Mouse (Mus musculus): ENCODE data around the gene Tgfbr3l. TPM values are rescaled to one million over a fixed set of nuclear protein-coding genes. Genes with fewer than 3 reads are reported as not detected.

Gene Tgfbr3l
- total RNA-seq, 1 experiment = 1.1 TPM

DNA sequence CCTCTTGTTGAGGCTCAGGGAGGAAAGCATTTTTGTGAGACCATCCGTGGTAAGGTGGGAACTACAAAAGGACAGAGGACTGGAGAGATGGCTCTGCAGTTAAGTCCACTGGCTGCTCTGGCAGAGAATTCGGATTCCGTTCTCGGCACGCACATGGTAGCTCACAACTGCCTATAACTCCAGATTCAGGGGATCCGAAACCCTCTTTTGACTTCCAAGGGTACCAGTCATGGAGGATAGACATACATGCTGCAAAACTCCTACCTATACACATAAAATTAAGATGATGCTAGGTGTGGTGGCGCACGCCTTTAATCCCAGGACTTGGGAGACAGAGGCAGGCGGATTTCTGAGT is 28.1 kb downstream of the Tgfbr3l start:
- Histone ChIP-seq H3K9me3 (ENCODE audit: control insufficient read depth, insufficient read depth, low read depth, low read length) (no peaks in the 10 kb centered on the region), H3K27ac (ENCODE audit: insufficient read depth, low read depth, low read length, poor library complexity, severe bottlenecking) (no peak overlapping the region), H3K36me3 (ENCODE audit: control insufficient read depth, insufficient read depth, low read length, poor library complexity, severe bottlenecking) (peaks cover 10% of the 10 kb centered on the region), H3K4me1 (ENCODE audit: control insufficient read depth in 2 of 2, insufficient read depth in 2 of 2, low read length in 2 of 2, poor library complexity in 1 of 2) (peaks cover 0 to 5% of the 10 kb centered on the region in 2 experiments; a peak in 2 of 4 replicates), H3K9ac (ENCODE audit: insufficient read depth, low read depth, low read length, poor library complexity, severe bottlenecking) (peak overlapping the region; percentile 80), H3K4me3 (ENCODE audit: insufficient read depth in 1 of 2, low read depth in 1 of 2, low read length in 2 of 2, poor library complexity in 1 of 2, severe bottlenecking in 1 of 2) (peak overlapping the region; percentile 84 to 92)
- TF ChIP-seq HCFC1 (IDR thresholded peaks at IDR 0.05; ENCODE audit: borderline replicate concordance, insufficient read depth, low read length) (no peak), ZC3H11A (IDR thresholded peaks at IDR 0.05; ENCODE audit: borderline replicate concordance, low read depth, low read length) (no peak), ZNF384 (IDR thresholded peaks at IDR 0.05; ENCODE audit: low read depth, low read length) (no peak), CHD2 (IDR thresholded peaks at IDR 0.05; ENCODE audit: low read depth, low read length) (no peak), MAFK (IDR thresholded peaks at IDR 0.05; ENCODE audit: insufficient read depth, low read depth, low read length) (no peak)
- in situ Hi-C loops (cut with MboI; ENCODE audit: low sequenced_read_pairs in 2 of 2, unreplicated experiment in 2 of 2) = no loop called here
- no peak for DNase-seq (ENCODE audit: low read depth, low spot score)

DNA sequence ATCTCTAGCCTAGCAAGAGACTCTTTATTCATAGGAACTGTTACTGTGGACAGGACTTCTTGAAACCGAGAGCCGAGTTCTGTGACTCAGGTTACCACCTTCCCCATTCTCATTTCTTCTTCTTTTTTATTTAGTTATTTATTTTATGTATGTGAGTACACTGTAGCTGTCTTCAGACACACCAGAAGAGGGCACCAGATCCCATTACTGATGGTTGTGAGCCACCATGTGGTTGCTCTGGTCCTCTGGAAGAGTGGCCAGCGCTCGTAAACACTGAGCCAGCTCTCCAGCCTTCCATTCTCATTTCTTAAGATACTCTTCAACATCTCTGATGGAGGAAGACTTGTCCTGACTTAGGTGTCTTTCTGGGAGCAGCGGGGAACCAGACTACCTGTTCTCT is 44.7 kb downstream of the Tgfbr3l start:
- no peak overlapping the region for H3K27ac ChIP-seq (ENCODE audit: insufficient read depth, low read depth, low read length, poor library complexity, severe bottlenecking)
- no peaks in the 10 kb centered on the region for H3K9me3 ChIP-seq (ENCODE audit: control insufficient read depth, insufficient read depth, low read depth, low read length)
- in situ Hi-C loops (cut with MboI; ENCODE audit: low sequenced_read_pairs in 2 of 2, unreplicated experiment in 2 of 2) = no loop called here
- no peak for DNase-seq (ENCODE audit: low read depth, low spot score)
- TF ChIP-seq MAFK (IDR thresholded peaks at IDR 0.05; ENCODE audit: insufficient read depth, low read depth, low read length) (no peak), HCFC1 (IDR thresholded peaks at IDR 0.05; ENCODE audit: borderline replicate concordance, insufficient read depth, low read length) (no peak), ZNF384 (IDR thresholded peaks at IDR 0.05; ENCODE audit: low read depth, low read length) (no peak), CHD2 (IDR thresholded peaks at IDR 0.05; ENCODE audit: low read depth, low read length) (no peak), ZC3H11A (IDR thresholded peaks at IDR 0.05; ENCODE audit: borderline replicate concordance, low read depth, low read length) (no peak)
- H3K4me3 ChIP-seq (ENCODE audit: insufficient read depth in 1 of 2, low read depth in 1 of 2, low read length in 2 of 2, poor library complexity in 1 of 2, severe bottlenecking in 1 of 2) = no peak overlapping the region
- peaks cover 26% of the 10 kb centered on the region for H3K36me3 ChIP-seq (ENCODE audit: control insufficient read depth, insufficient read depth, low read length, poor library complexity, severe bottlenecking)
- peaks cover 2% of the 10 kb centered on the region in 2 experiments; a peak in 1 of 4 replicates for H3K4me1 ChIP-seq (ENCODE audit: control insufficient read depth in 2 of 2, insufficient read depth in 2 of 2, low read length in 2 of 2, poor library complexity in 1 of 2)
- H3K9ac ChIP-seq (ENCODE audit: insufficient read depth, low read depth, low read length, poor library complexity, severe bottlenecking) = no peak overlapping the region

DNA sequence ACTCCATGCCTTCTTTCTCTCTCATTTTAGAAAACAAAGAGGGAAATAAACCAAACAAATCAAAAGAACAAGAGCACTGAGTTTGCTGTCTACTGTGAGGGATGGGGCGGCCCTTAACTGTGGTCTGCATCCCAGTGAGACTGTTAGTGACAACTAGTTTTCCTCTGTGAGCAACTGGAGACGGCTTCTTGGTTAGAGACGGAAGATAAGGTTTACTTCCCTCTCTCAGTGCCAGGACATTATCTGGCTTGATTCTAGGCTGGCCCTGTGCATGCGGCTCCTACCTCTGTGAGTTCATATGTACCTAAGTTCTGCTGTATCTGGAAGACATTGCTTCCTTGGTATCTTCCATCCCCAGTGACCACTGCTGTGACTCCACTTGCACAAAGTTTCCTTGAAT is 49.8 kb downstream of the Tgfbr3l start:
- in situ Hi-C loops (cut with MboI; ENCODE audit: low sequenced_read_pairs in 2 of 2, unreplicated experiment in 2 of 2) = no loop called here
- DNase-seq (ENCODE audit: low read depth, low spot score) = no peak

More for the DNA sequence above, 49.8 kb downstream of the Tgfbr3l start:
- Histone ChIP-seq H3K4me3 (ENCODE audit: insufficient read depth in 1 of 2, low read depth in 1 of 2, low read length in 2 of 2, poor library complexity in 1 of 2, severe bottlenecking in 1 of 2) (no peak overlapping the region), H3K36me3 (ENCODE audit: control insufficient read depth, insufficient read depth, low read length, poor library complexity, severe bottlenecking) (peaks cover 47% of the 10 kb centered on the region), H3K9ac (ENCODE audit: insufficient read depth, low read depth, low read length, poor library complexity, severe bottlenecking) (no peak overlapping the region), H3K27ac (ENCODE audit: insufficient read depth, low read depth, low read length, poor library complexity, severe bottlenecking) (no peak overlapping the region), H3K9me3 (ENCODE audit: control insufficient read depth, insufficient read depth, low read depth, low read length) (no peaks in the 10 kb centered on the region), H3K4me1 (ENCODE audit: control insufficient read depth in 2 of 2, insufficient read depth in 2 of 2, low read length in 2 of 2, poor library complexity in 1 of 2) (peaks cover 0 to 1% of the 10 kb centered on the region in 2 experiments; a peak in 1 of 4 replicates)
- TF ChIP-seq CHD2 (IDR thresholded peaks at IDR 0.05; ENCODE audit: low read depth, low read length) (no peak), HCFC1 (IDR thresholded peaks at IDR 0.05; ENCODE audit: borderline replicate concordance, insufficient read depth, low read length) (no peak), ZNF384 (IDR thresholded peaks at IDR 0.05; ENCODE audit: low read depth, low read length) (no peak), MAFK (IDR thresholded peaks at IDR 0.05; ENCODE audit: insufficient read depth, low read depth, low read length) (no peak), ZC3H11A (IDR thresholded peaks at IDR 0.05; ENCODE audit: borderline replicate concordance, low read depth, low read length) (no peak)

Other genes with a start within 250 kb of the Tgfbr3l start
- 0.54 TPM in 1 of 2 replicates, not detected in the other for gene Cd209f, start 142.4 kb upstream of the Tgfbr3l start, total RNA-seq (2012; rRNA removed)
- 0.18 TPM in 1 of 2 replicates, not detected in the other for gene Cd209g, start 114.1 kb upstream of the Tgfbr3l start, total RNA-seq (2012; rRNA removed)
- gene Evi5l, start 81.6 kb upstream of the Tgfbr3l start, total RNA-seq (2012; rRNA removed) = 5.2 and 6.2 TPM in 2 replicates
- 0.54 and 1.2 TPM in 2 replicates for gene Prr36, start 30.8 kb upstream of the Tgfbr3l start, total RNA-seq (2012; rRNA removed)
- 0.67 and 1.1 TPM in 2 replicates for gene Lrrc8e, start 21.4 kb upstream of the Tgfbr3l start, total RNA-seq (2012; rRNA removed)
- 21.0 and 22.0 TPM in 2 replicates for gene Map2k7, start 9.5 kb upstream of the Tgfbr3l start, total RNA-seq (2012; rRNA removed)
- not detected in 2 replicates for gene Gm49320, start 9.3 kb upstream of the Tgfbr3l start, total RNA-seq (2012; rRNA removed)
- gene Snapc2, start 4.9 kb downstream of the Tgfbr3l start, total RNA-seq (2012; rRNA removed) = 10.3 and 15.9 TPM in 2 replicates
- gene Ctxn1, start 11.1 kb downstream of the Tgfbr3l start, total RNA-seq (2012; rRNA removed) = 3.7 and 3.8 TPM in 2 replicates
- 72.5 and 78.8 TPM in 2 replicates for gene Timm44, start 27.7 kb downstream of the Tgfbr3l start, total RNA-seq (2012; rRNA removed)
- gene Ccl25, start 77.0 kb downstream of the Tgfbr3l start, total RNA-seq (2012; rRNA removed) = 13.1 and 17.6 TPM in 2 replicates
- 43.2 and 73.6 TPM in 2 replicates for gene Elavl1, start 77.2 kb downstream of the Tgfbr3l start, total RNA-seq (2012; rRNA removed)
- 32.3 and 45.9 TPM in 2 replicates for gene Cers4, start 244.8 kb downstream of the Tgfbr3l start, total RNA-seq (2012; rRNA removed)